Mouse (Mus musculus): ENCODE results near the gene Zfp296. TPM values are rescaled to one million over a fixed set of nuclear protein-coding genes. Genes with fewer than 3 reads are reported as not detected.

Zfp296 gene
- total RNA-seq, 2 experiments from 2014 or later: 0.55 to 0.60 TPM

DNA sequence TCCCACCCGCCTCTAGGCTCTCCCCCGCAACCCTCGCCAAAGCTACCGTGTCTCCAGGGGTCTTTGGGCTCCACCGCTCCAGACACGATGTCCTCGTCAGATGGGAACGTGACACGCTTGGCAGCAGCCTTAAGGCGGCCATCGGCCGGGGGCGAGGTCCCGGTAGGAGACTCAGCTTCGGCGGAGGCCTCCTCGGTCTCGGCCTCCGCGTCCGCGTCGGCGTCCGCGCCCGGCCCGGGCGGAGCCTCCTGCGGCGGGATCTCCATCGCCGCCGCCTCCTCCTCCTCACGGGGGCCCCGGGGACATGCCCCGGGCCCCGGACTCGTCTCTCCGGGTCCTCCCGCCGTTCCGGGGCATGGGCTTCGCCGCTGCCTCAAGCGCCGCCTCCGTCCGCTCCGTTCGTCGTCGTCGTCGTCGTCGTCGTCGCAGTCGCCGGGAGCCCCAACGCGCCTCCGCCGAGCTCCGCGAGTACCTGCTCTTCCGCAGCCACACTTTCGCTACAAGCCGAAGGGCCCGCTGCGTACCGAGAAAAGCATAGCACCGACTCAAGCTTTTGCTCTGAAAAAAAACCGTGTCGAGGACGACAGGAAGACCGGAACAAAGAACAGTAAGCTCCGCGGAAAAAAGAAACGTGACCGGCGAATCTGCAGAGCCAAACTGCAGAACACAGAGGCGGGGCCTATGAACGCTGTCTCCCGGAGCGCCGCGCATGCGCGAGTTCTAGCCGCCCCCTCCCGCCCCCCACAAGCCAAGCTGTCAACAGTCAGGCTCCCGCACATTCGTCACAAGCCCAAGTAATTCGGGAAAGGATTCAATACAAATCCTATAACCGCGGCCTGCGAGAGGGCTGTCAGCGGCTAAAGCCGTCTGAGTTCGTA, 15.1 kb upstream of the Zfp296 start:
- DNase-seq: peak; percentile 95

DNA sequence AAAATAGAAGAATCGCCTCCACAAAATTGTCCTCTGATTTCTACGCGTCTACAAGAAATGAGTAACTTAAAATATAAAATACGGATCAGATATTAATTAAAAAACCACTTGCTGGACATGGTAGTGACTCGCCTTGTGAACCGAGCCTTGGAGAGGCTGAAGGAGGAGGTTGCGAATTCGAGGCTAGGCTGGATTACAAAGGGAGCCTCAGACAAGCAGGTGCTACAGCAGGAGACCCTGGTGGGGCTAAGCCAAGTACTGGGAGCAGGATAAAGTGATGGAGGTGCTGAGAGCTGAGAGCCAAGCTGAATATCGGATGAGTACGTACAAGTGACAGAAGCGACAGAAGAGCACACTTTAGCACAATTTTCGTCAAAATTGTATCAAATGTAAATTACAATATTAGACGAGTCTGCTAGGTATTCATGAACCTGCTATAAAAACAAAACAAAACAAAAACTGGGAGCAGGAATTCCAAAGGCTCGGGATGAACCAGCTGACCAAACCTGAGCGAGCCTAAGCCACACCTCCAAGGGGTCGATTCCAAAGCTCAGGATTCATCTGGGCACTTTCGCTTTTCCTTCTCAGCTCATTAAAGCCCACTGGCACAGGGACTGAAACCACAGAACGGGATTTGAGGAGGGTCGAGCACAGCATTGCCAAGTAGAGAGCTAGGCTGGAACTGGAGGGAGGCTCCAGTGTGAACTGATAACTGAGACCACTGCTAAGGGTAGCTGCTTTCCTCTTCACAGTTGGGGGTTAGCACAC, 14.3 kb upstream of the Zfp296 start, which contains the start of gene Ppp1r37:
Gene Ppp1r37, minus strand, starts transcription at position 434 of the 768 bp plus-strand sequence.
- DNase-seq: peak; percentile 47

DNA sequence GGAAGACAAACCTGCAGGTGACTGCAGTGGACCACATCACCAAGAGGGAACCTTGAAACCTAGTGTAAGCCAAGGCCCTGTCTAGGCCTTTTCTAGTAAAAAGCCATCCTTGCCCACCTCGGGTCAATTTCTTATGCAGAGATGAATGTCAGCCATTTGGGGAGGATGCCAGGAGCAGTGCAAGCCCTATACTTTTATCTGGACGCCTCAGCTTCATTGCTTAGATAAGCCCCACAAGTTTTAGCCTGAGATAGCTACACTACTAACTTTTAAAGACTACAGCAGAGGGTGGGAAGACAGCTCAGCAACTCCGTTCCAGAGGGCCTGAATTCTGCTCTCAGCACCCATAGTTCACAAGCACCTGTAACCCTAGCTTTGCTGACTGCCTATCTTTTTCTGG, 13.2 kb upstream of the Zfp296 start:
- DNase-seq: no peak

DNA sequence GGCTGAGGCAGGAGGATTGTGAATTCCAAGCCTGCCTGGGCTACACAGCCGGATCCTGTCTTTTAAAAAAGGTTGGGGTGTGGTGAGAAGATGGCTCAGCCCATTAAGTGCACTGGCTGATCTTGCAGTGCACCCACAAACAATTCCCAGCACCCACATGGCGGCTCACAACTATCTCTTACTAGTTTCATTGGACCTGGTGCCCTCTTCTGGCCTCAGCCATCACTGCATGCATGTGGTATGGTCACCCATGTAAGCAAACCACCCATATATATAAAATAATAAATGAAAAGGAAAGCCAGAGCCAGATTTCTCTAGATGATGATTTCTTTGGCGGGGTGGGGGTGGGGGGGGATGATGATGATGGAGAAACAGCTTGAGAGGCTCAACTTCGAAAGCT, 12.6 kb upstream of the Zfp296 start:
- DNase-seq: peak; percentile 15

DNA sequence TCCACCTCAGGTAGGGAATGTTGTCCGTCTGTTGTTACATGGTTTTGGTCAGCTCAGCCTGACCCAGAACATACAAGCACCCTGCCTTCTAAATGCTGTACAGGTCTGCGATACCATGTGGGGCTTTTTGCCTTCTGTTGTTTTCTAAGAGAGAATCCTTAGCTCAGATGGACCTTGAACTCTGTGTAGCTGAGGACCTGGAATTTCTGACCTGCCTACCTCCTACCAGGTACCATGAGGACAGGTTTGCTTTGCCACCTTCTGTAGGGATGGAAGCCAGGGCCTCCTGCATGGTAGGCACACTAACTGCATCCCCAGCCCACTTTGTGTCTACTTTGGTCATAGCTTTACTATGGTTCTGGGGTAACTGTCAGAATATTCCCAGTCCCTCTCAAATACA, 11.3 kb upstream of the Zfp296 start:
- DNase-seq: no peak

DNA sequence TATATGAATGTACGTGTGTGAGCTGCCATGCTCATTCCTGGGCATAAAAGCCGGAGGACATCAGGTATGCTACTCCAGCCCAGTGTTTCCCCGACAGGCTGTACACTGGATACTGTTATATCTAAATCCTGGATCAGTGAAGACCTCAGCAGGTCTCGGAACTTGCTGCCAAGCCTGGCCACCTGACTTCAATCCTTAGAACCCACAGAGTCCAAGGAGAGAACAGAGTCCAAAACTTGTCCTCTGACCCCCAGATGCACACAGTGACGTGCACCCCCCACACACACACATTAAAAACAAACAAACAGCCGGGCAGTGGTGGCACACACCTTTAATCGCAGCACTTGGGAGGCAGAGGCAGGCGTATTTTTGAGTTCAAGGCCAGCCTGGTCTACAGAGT, 9.7 kb upstream of the Zfp296 start:
- no peak for DNase-seq

DNA sequence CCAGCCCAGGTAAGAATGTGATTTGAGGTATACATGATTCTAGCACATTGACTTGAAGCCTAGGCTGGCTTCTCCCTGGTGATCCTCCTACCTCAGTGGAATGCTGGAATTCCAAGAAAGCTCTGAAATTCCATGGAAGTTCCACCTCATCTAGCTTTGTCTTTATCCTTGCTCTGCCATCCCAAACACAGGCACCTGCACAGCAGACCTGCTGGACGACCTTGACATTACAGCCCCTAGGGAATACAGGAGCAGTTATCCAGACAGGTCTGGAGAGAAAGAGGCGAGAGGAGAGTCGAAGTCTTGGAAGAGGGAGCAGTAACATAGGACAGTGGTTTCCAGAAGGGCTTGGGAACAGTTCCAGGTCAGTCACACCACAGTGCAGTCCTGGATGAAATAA, 7.4 kb upstream of the Zfp296 start:
- no peak for DNase-seq

DNA sequence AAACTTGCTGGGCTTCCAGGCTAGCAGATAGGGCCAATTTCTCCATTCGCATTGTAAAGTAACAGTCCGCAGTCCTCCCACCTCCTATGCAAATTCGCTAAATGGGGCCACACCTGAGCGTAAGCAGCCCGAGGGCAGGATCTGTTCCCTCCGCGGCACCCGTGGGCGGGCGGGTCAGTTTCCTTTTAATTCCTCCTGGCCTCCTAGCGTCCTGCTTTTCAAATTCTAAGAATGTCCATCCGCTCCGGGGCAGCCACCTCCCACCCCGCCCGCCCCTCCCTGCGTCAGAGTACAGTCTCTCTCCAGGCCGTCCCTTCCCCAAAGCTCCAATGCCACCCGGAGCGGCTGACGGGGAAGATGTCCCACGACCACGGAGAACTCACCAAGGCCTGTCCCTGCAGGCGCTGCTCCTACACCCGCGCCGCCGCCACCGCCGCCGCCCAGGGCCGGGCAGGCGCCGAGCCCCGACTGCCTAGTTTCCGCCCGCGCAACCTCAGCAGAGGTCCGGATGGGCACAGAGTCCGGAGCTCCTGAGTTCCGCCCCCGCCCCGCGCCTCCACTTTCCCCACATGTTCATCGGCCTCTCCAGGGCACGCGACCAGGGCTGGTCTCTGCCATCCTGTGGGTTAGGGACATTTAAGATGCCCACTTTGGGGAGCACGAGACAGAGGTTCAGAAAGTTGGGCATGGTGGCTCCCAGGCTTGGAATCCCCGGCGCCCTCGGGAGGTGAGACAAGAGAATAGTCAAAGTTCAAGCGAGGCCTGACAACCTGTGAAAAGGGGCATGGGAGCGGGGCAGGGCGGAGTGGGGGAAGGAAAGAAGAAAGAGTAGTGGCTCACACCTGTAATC, 3.9 kb upstream of the Zfp296 start:
- DNase-seq: peak; percentile 89

DNA sequence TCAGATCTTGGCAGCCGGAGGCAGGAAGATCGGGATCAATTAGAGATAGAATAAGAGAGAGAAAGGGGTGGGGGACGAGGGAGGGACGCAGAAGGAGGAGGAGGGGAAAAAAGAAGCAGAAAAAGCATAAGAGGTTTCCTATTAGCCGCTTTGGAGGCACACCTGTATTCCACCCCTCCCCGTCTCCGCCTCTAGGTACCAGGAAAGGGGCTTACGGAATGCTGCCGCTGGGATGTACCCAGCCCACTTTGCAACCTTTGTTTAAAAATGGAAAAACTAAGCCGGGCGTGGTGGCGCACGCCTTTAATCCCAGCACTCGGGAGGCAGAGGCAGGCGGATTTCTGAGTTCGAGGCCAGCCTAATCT, 3.3 kb upstream of the Zfp296 start:
- no peak for DNase-seq

DNA sequence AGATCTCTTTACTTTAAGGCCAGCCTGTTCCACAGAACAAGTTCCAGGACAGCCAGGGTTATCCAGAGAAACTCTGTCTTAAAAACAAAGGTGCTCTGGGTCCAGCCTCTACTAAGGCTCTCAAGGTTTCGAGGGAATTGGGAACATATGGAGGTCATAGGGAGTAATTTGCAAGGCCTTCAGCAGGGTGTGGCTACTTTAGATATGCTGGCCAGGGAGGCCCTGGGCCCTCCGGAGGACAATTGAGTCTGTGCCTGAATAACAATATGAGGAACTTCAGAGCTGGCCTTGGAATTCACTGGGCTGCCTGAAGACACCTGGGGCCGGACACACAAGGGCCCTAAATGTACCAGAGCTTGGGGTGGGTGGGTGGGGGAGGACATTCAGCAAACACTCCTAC, 1.5 kb upstream of the Zfp296 start:
- no peak for DNase-seq

DNA sequence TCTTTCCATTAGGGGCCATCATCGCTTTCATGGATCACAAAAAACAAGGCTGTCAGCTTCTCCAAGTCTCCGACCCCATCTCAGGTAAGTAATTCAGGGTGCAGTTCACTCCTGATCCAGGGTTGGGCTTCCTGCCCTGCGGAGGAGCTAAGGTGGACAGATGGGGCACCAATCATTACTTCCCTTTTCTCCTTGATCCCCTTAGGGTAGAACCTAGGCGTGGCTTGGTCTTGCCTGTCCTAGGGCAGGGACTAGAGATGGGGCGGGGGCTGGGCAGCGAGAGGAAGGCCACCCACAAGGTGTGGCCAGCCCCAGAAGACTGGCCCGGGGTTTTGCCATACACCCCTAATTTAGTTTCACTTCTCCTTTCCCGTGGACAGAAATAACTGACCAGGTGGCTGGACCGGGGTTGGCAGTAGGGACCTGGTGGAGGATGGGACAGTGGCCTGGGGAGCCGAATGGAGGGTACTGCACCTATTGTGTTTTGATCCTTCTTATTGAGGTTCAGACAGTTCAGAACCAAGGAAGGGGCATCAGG, 859 bp downstream of the Zfp296 start:
- DNase-seq: no peak

DNA sequence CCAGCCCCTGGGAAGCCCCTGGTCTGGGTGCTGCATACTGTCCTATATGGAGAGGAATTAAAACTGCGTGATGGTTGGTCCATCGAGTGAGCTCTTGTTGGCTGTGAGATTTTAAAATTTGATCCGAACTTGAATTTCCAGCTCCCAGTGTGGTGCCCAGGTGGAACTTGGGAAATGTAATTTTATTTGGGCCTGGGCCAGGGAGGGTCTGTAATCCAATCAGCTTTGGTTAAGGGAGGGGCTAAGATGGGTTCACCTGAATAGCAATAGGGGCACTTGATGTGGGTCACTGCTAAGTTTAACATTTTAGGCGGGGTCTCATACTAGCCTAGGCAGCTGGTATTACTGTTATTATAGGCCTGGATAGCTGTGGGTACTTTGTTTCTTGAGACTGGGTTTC, 1.3 kb downstream of the Zfp296 start:
- no peak for DNase-seq

DNA sequence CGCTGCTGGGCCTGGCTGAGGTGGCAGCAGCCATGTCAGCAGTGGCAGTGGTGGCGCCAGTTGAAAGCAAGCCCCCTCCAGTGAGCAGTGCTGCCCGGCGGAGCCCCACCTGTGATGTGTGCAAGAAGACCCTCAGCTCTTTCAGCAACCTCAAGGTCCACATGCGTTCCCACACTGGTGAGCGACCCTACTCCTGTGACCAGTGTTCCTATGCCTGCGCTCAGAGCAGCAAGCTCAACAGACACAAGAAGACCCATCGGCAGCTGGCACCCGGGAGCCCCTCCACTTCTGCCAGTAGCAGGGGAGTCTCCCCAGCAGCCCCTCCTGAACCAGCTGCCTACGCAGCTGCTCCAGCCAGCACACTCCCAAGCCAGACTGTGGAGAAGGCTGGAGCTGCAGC, 2.7 kb downstream of the Zfp296 start:
- no peak for DNase-seq

DNA sequence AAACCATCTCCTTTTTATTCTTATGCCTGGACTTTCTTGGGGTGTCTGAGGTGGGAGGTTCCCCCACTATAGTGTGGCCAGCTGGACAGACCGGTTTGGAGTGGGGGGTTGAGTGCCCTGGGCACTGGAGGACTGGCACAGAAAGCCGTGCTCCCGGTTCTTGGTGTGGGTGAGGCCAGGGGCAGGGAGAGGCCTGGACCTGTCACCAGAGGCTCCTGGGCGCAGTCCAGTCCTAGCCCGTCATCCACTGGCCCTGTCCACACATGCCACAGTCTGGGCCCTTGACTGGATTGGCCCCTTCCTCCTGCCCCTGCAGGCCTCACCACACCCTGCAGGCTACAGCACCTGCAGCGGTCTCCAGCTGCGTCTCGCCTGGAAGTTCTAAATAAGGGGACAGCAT, 3.5 kb downstream of the Zfp296 start:
- no peak for DNase-seq

DNA sequence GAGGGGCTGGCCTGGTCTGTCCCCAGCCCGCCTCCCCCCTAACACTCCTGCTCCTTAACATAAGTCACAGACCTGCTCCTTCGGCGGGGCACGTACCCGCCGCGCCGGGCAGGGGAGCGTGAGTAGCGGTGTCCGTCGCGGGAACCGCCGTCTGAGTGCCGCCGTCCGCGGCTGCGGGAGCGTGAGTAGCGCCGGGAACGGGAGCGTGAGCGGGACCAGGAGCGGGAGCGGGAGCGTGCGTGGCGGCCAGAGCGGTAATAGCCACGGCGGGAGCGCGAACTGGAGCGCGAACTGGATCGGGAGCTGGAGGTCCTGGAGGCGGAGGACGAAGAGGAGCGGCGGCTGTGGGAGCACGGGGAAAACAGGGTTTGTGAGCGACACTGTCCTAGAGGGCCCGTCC, 9.2 kb downstream of the Zfp296 start:
- no peak for DNase-seq

DNA sequence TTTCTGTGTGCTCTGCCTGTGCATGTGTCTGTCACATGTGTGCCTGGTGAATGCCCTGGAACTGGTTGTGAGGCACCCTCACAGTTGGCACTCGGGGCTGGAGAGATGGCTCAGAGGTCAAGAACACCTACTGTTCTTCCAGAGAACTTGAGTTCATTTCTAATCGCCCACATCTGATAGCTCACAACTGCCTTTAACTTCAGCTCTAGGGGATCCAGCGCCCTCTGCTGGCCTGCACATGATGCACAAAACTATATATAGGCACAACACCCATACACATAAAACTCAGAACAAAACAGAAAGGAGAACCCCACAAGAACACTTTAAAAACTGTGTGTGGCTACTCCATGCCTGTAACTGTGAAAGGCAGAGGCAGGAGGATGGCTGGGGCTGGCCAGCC, 12.1 kb downstream of the Zfp296 start:
- peak; percentile 69 for DNase-seq

DNA sequence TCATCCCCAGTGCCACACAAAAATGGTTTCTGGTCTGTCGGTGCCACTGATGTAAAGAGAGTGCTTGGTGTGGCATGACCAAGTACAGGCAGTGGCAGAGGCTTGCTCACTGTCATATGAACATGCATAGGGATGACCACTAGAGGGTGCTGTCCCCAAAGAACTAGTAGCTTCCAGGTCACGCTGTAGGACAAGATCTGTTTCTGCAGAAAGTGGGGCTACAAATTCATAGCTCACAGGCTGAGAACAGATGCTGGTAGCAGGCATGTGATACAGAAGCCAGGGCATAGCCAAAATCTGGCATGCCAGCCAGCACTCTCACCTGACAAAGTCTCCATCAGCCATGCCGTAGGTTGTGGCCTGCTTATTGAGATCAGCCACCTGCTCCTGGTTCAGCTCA, 12.8 kb downstream of the Zfp296 start:
- peak; percentile 84 for DNase-seq

DNA sequence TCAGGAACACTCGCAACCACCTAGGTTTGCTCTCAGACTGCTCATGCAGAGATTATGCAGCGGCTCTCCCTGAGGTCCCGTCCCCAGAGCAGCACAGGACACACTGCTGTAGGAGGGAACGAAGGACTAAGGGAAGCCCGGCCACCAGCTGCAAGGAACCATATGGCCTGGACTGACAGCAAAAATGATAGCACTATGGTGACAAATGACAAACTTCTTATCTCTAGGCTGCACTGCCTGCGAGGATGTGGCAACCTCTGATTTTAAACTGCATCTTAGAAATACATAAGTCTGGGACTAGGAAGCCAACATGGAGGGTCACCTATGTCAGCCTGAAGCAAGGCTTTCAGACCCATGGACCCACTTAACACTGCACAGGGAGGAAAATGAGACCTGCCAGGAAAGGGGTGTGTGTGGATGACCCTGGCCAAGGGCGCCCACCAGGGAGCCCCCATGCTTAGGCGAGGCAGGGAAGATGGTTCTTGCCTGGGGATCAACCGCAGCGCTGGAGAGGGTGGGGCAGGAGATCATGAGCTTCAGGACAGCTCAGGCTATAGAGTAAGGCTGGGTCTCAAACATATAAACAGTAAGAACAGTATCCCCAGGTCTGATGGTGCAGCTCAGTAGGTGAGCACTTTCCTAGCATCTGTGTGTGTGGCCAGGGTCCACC, 16.1 kb downstream of the Zfp296 start:
- DNase-seq: no peak

DNA sequence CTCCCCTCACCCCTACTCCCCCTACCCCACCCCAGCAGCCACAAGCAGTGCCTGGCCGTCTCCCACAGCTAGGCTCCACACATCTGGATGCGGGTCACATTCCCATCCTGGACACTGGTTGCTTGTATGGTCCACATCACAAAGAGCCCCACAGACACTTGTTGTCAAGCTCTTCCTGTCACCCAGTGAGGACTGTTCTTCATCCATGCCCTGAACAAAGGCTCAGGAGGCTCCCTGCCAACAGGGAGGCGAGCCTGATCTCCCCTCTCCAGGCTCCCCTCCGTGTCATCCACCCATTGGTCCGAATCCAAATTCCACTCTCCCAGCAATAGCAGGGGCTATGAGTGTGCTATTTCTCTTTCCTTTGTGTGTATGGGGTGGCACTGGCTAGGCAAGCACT, 23.5 kb downstream of the Zfp296 start:
- no peak for DNase-seq

DNA sequence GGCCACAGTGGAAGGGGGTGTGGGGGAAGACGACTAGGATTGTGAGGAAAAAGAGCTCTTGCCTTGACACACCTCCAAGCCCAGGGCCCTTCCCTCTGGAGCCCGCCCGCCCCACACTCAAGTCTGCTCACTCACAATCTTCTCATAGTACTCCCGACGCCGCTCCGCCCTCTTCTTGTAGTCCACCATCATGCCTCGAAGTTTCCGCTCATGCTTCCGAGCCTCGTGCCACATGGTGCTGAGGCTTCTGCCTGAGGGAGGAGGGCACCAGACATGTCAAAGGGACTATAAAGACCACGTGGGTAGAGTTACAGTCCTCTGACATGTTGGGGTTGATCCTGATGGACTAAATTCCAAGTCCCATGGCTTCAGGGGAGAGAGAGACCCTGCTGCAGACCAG, 26.0 kb downstream of the Zfp296 start:
- no peak for DNase-seq

DNA sequence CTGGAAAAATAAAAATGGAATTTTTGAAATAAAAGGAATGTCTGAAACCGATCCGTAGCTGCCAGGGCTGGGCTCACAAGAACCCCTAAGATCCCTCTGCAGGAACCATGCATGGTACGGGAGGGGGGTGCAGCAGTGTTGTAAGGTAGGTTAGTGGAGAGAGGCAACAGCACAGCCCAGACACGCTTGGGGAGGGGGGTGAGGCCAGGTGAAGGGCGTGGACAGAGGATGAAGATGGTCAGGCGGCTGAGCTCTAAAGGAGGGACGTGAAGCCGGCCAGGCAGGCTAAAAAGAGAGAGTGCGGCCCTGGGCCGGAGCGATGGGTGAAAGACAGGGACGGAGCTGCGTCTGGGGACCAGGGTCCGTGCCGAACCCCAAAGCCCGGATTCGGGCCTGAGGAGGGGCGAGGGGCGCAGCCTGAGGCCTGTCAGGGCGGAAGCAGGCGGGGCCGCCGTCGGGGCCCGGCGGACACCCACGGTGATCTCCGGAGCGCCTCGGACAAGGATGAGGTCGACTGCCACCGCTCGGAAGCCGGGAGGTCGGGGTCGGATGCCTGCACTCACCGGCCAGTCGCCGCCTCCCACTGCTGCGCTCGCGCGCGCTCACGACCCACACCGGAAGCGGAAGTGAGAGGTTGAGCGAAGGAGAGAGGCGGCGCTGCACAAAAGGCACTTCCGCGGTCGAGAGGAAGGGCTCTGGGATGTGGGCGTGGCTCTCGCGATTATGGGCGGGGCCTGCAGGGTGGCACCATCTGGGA, 26.9 kb downstream of the Zfp296 start, which contains the start of gene Clasrp:
Gene Clasrp, minus strand, starts transcription at position 638 of the 757 bp plus-strand sequence.
- DNase-seq: peak; percentile 98
